ENCODE assay signal across 18 mouse cellular contexts in the genomic region with DNA sequence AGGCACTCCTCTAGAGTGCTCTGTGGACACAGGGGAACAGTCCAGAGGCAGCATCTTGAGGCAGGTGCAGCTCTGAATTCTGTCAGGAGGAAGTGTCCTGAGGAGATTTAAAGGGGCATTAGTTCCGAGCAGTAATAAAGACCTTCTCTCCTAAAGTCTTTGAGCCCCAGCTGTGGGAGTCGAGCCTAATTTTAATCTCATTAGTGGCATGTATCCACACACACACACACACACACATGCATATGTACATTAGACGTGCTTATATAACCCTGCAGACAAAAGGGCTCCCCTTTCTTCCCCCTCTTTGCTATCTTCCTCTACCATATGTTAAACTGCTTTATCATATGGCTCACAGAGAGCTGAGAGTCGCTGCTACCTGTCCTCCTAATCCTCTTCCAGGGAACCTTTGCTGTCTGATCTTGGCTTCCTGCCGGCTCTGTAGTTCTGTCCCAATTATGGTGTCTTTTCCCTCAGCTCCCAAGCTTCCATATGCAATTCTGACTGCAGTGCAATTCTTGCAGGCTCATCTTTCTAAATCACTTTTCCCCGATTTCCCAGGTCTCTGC.
DNase-seq lines count a peak whose midpoint lies in the region; ATAC-seq and TF ChIP-seq lines count a peak whose summit lies in the region.
"Had no signal": no experiment of that assay in that cellular context is flagged by ENCODE, and none has a peak within 500 bp of the region (broad histone marks: within the 10 kb centered on the region; RNA-seq: fewer than 3 reads in every experiment).

No protein-coding gene starts in this region.

- no peak overlapping the region for H3K4me3 ChIP-seq in hindbrain, embryonic 12.5 days
- H3K4me3 ChIP-seq in hindbrain, embryonic 16.5 days (ENCODE audit: low read length), result no peak overlapping the region
- H3K4me3 ChIP-seq in midbrain, postnatal 0 days (ENCODE audit: low read depth, low read length), result no peak overlapping the region
- H3K4me3 ChIP-seq: gastrocnemius, adult 2 months; heart, embryonic 15.5 days; limb, embryonic 13.5 days; stomach, embryonic 15.5 days had no signal

- intact Hi-C loops in left cerebral cortex, postnatal 36 days (cut with DNase I), result no loop called here

- peaks cover 21% of the 10 kb centered on the region for H3K4me1 ChIP-seq in hindbrain, embryonic 12.5 days
- peaks cover 3% of the 10 kb centered on the region for H3K4me1 ChIP-seq in hindbrain, embryonic 16.5 days (ENCODE audit: control insufficient read depth, insufficient read depth, low read depth, low read length)
- peaks cover 5% of the 10 kb centered on the region; the same call in 1 of the 2 replicates for H3K4me1 ChIP-seq in midbrain, postnatal 0 days (ENCODE audit: insufficient read depth, low read length)
- H3K4me1 ChIP-seq: heart, embryonic 15.5 days; stomach, embryonic 15.5 days had no signal

- H3K9ac ChIP-seq in hindbrain, embryonic 12.5 days, result no peak overlapping the region
- no peak overlapping the region for H3K9ac ChIP-seq in hindbrain, embryonic 16.5 days (ENCODE audit: low read depth, low read length)
- H3K9ac ChIP-seq in midbrain, postnatal 0 days (replicated peaks; ENCODE audit: low read length, poor library complexity, severe bottlenecking), result no peak overlapping the region
- H3K9ac ChIP-seq: forebrain, postnatal 0 days; heart, embryonic 15.5 days; limb, embryonic 13.5 days; liver, embryonic 14.5 days; stomach, embryonic 15.5 days had no signal

- no peaks in the 10 kb centered on the region for H3K27me3 ChIP-seq in hindbrain, embryonic 12.5 days
- no peaks in the 10 kb centered on the region for H3K27me3 ChIP-seq in hindbrain, embryonic 16.5 days (replicated peaks; ENCODE audit: control insufficient read depth, insufficient read depth, low read length)
- no peaks in the 10 kb centered on the region for H3K27me3 ChIP-seq in midbrain, postnatal 0 days (ENCODE audit: insufficient read depth, low read length)
- H3K27me3 ChIP-seq: heart, embryonic 15.5 days; limb, embryonic 13.5 days; Patski; stomach, embryonic 15.5 days had no signal

- peak; percentile 57 for ATAC-seq in hindbrain, embryonic 12.5 days (ENCODE audit: low FRiP score)
- ATAC-seq in hindbrain, embryonic 16.5 days, result no peak
- no peak for ATAC-seq in midbrain, postnatal 0 days (ENCODE audit: low FRiP score)
- ATAC-seq: activated CD4-positive, CD25-positive, alpha-beta regulatory T cell, adult 4 months; forebrain, postnatal 0 days; Patski had no signal

- no peak overlapping the region for H3K4me2 ChIP-seq in hindbrain, embryonic 12.5 days (replicated peaks)
- no peak overlapping the region for H3K4me2 ChIP-seq in hindbrain, embryonic 16.5 days (ENCODE audit: low read length)
- H3K4me2 ChIP-seq in midbrain, postnatal 0 days (ENCODE audit: low read depth, low read length, poor library complexity, severe bottlenecking), result no peak overlapping the region
- H3K4me2 ChIP-seq: heart, embryonic 15.5 days; limb, embryonic 13.5 days; stomach, embryonic 15.5 days had no signal

- no peaks in the 10 kb centered on the region for H3K9me3 ChIP-seq in hindbrain, embryonic 12.5 days (replicated peaks)
- no peaks in the 10 kb centered on the region for H3K9me3 ChIP-seq in hindbrain, embryonic 16.5 days (ENCODE audit: control insufficient read depth, low read length)
- H3K9me3 ChIP-seq in midbrain, postnatal 0 days (ENCODE audit: low read length), result no peaks in the 10 kb centered on the region
- H3K9me3 ChIP-seq: heart, embryonic 15.5 days; limb, embryonic 13.5 days; stomach, embryonic 15.5 days had no signal

- DNase-seq in cerebellum, adult 8-10 months, result peak; percentile 28
- DNase-seq in cerebellum, postnatal 36 days, result peak; percentile 11 to 16
- peak; percentile 23 for DNase-seq in midbrain, postnatal 0 days (ENCODE audit: low spot score)
- no peak for DNase-seq in frontal cortex, postnatal 25 days (ENCODE audit: low spot score in 2 of 2)
- no peak for DNase-seq in left cerebral cortex, postnatal 36 days (ENCODE audit: low spot score in 2 of 2)
- DNase-seq: forebrain, postnatal 0 days; gastrocnemius, adult 2 months; heart, adult 11 months; kidney, adult 11 months had no signal

- no peaks in the 10 kb centered on the region for H3K36me3 ChIP-seq in hindbrain, embryonic 12.5 days
- H3K36me3 ChIP-seq in hindbrain, embryonic 16.5 days (ENCODE audit: control insufficient read depth, insufficient read depth, low read length), result no peaks in the 10 kb centered on the region
- H3K36me3 ChIP-seq in midbrain, postnatal 0 days (ENCODE audit: insufficient read depth, low read length), result no peaks in the 10 kb centered on the region
- H3K36me3 ChIP-seq: heart, embryonic 15.5 days; limb, embryonic 13.5 days; stomach, embryonic 15.5 days had no signal

- TF ChIP-seq CTCF in midbrain, postnatal 0 days (IDR thresholded peaks at IDR 0.05), result no peak

- 41% methylated on average over 6 of the region's 6 CpGs for WGBS in hindbrain, embryonic 12.5 days
- WGBS in hindbrain, embryonic 16.5 days, result 33% methylated on average over 6 of the region's 6 CpGs
- WGBS in midbrain, postnatal 0 days, result 21% methylated on average over 6 of the region's 6 CpGs

- H3K27ac ChIP-seq in hindbrain, embryonic 12.5 days, result peak overlapping the region; percentile 68; the same call in 1 of the 2 replicates
- no peak overlapping the region for H3K27ac ChIP-seq in hindbrain, embryonic 16.5 days (ENCODE audit: low read depth, low read length)
- no peak overlapping the region; the same call in 1 of the 2 replicates for H3K27ac ChIP-seq in midbrain, postnatal 0 days (ENCODE audit: low read depth, low read length)
- H3K27ac ChIP-seq: gastrocnemius, adult 2 months; heart, embryonic 15.5 days; kidney, postnatal 0 days; limb, embryonic 13.5 days; liver, embryonic 14.5 days; stomach, embryonic 15.5 days had no signal

Comparison
In these comparisons a context has a peak if more than half of its experiments do, and no peak if none do; other contexts are left out.
1. DNase-seq: peak in cerebellum, adult 8-10 months (single experiment), cerebellum, postnatal 36 days (2 of 2) and midbrain, postnatal 0 days (single experiment); none in frontal cortex, postnatal 25 days (0 of 2) and left cerebral cortex, postnatal 36 days (0 of 2).